Mouse (Mus musculus) intestine, embryonic 16.5 days (tissue): ENCODE data around the gene Snrk. TPM values are rescaled to one million over a fixed set of nuclear protein-coding genes. Genes with fewer than 3 reads are reported as not detected.
"Not testable (repeated sequence)": the region's sequence is repeated elsewhere in the genome, so short reads cannot be mapped to it uniquely, and the experiment has no call there.

Source experiments
- ATAC-seq: fragments of 200-750 bp; cut with Nextera tagmentation; 2 replicates; pipeline ENCODE4 v1.8.0; 2017; ENCODE audit warnings: moderate TSS enrichment, moderate library complexity
- H3K27ac ChIP-seq: fragments of 300-500 bp; sonication (generic); 2 replicates; pipeline ENCODE4 v1.5.1; 2014; ENCODE audit warnings: mild to moderate bottlenecking, low read length
- H3K27me3 ChIP-seq: fragments of 300-500 bp; sonication (generic); replicated peaks from 2 replicates; pipeline ENCODE4 v1.6.1; 2014; ENCODE audit warnings: low read length, control low read depth, mixed read lengths; ENCODE audit not compliant: control insufficient read depth, insufficient read depth
- H3K36me3 ChIP-seq: fragments of 300-500 bp; sonication (generic); 2 replicates; pipeline ENCODE4 v1.6.1; 2014; ENCODE audit warnings: low read length, control low read depth; ENCODE audit not compliant: control insufficient read depth, insufficient read depth
- H3K4me1 ChIP-seq: fragments of 300-500 bp; sonication (generic); 2 replicates; pipeline ENCODE4 v1.6.1; 2014; ENCODE audit warnings: low read length, control low read depth, mixed read lengths; ENCODE audit not compliant: control insufficient read depth, insufficient read depth
- H3K4me2 ChIP-seq: fragments of 300-500 bp; sonication (generic); 2 replicates; pipeline ENCODE4 v1.6.1; 2014; ENCODE audit warnings: low read depth, low read length, control low read depth
- H3K4me3 ChIP-seq: fragments of 300-500 bp; sonication (generic); 2 replicates; pipeline ENCODE4 v1.5.1; 2014; ENCODE audit warnings: mild to moderate bottlenecking, low read length
- H3K9ac ChIP-seq: fragments of 300-500 bp; sonication (generic); 2 replicates; pipeline ENCODE4 v1.6.1; 2014; ENCODE audit warnings: low read depth, low read length
- H3K9me3 ChIP-seq: fragments of 300-500 bp; sonication (generic); 2 replicates; pipeline ENCODE4 v1.6.1; 2016; ENCODE audit warnings: low read length, control low read depth; ENCODE audit not compliant: control insufficient read depth
- WGBS: fragments of 180-500 bp; shearing (Covaris S2); extraction: QIAGEN DNeasy Blood & Tissue Kit; methylation state at CpG from one replicate; pipeline ENCODE4 v1.1.7; 2014; 5-methylcytosine and 5-hydroxymethylcytosine counted together
- polyA plus RNA-seq: library from polyadenylated mRNA; unstranded; fragments of >200 nt; fragmentation: Nextera tagmentation; extraction: Ambion mirVana; gene quantifications from 2 replicates; pipeline ENCODE4 v1.2.1, GENCODE M21; 2015

Gene Snrk
- polyA plus RNA-seq, 1 experiment from 2014 or later = 48.7 TPM

DNA sequence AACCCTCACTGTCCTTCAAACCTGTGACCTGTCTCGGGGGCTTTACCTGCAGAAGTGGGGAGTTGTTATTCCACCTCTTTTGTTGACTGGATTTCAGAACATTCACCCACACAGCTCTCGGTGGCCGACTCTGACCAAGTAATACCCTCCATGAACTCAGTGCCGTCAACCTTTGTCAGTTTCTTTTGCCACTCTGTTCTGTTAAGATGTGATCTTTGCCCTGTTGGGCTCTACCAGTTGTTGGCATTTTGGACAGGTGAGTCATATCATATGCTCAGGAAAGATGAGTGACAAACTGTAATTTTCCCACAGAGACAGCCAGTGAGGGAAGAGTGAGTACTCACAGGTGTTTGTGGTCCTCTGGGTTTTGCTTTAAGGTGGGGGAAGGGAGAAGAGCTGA lies 47.5 kb downstream of the Snrk start:
- Histone ChIP-seq H3K9ac (no peak overlapping the region), H3K36me3 (peaks cover 7% of the 10 kb centered on the region; the same call in 1 of the 2 replicates), H3K27ac (no peak overlapping the region), H3K4me3 (no peak overlapping the region), H3K27me3 (no peaks in the 10 kb centered on the region), H3K9me3 (no peaks in the 10 kb centered on the region), H3K4me2 (no peak overlapping the region), H3K4me1 (0 out of 2 replicates have a peak, but pooled peaks cover 6% of the 10 kb centered on the region)
- ATAC-seq = no peak
- 91% methylated on average over 4 of the region's 4 CpGs for WGBS

DNA sequence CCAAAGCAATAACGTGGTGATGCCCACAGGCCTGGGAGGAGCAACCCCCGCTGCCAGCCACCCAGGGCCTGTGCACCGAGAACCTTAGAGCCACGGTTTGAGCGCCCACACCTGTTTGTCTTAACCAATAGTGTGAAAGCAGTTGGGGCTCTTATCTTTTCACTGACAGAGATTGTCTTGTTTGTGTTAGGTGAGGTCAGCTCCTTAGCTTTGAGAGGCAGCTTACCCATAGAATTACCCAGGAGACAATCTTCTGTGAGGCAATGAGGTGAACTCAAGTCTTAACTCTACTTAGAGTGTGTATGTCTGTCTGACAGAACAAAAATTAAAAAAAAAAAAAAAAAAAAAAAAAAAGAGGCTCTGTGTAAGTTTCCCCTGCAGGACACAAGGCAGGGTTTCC lies 50.7 kb downstream of the Snrk start:
- 60% methylated on average over 5 of the region's 5 CpGs for WGBS
- H3K4me1 ChIP-seq, H3K27me3 ChIP-seq, H3K4me3 ChIP-seq, H3K27ac ChIP-seq, H3K9ac ChIP-seq, H3K4me2 ChIP-seq, H3K9me3 ChIP-seq: not testable (repeated sequence)
- peak; percentile 55 for ATAC-seq
- peaks cover 12% of the 10 kb centered on the region for H3K36me3 ChIP-seq

DNA sequence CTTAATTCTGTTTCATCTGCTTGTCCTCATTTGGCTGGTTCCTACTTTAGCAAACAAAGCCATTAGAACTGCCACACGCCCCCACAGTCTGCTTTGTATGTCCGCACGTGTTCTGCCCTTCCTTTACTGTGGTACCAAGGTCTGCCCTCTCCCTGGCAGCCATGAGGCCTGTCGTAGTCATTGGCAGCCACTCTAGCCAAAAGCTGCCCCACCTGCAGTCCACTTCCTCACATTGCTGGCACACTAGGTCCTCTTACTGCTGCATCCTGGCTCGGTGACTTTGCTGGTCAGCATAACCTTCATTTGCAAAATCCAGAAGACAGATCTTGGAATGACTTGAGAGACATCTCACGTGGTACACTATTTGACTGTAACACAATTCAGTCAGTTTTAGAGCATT lies 52.8 kb downstream of the Snrk start:
- no peaks in the 10 kb centered on the region for H3K27me3 ChIP-seq
- no peak overlapping the region for H3K4me2 ChIP-seq
- H3K9ac ChIP-seq = no peak overlapping the region
- no peak for ATAC-seq
- no peak overlapping the region for H3K27ac ChIP-seq
- peaks cover 12% of the 10 kb centered on the region for H3K36me3 ChIP-seq
- H3K4me1 ChIP-seq = no peaks in the 10 kb centered on the region
- H3K9me3 ChIP-seq = no peaks in the 10 kb centered on the region
- H3K4me3 ChIP-seq = no peak overlapping the region
- 87% methylated on average over 6 of the region's 6 CpGs for WGBS

DNA sequence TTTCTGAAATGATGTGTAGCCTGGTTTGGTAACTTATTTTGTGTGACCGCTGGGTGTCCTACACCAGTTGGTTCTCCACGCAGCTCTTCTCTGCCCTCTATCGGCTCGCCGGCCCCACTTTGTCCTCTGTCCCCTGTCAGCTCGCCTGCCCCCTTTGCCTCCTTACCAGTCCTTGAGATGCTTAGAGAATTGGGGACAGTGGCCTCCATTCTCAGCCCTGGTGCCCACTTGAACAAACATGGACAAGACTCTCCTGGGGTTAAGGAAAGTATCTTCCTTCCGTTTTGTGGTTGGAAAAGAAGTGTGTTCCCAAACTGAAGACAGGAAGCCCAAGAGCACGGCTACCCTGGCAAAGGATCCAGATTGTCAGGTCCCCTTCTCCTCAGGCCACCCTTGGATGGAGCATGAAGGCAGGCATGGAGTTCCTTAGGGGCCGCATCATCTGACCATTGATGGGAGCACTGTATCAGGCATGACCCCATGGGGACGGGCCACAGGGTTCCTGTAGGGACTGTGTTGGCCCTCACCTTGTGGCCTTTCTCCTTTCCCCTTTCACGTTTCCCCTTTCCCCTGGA lies 55.6 kb downstream of the Snrk start:
- no peak for ATAC-seq
- H3K27me3 ChIP-seq = no peaks in the 10 kb centered on the region
- no peak overlapping the region for H3K9ac ChIP-seq
- 84% methylated on average over 11 of the region's 11 CpGs for WGBS
- H3K27ac ChIP-seq = no peak overlapping the region
- no peaks in the 10 kb centered on the region for H3K4me1 ChIP-seq
- no peak overlapping the region for H3K4me3 ChIP-seq
- H3K36me3 ChIP-seq = peaks cover 6% of the 10 kb centered on the region
- no peak overlapping the region for H3K4me2 ChIP-seq
- H3K9me3 ChIP-seq = no peaks in the 10 kb centered on the region

DNA sequence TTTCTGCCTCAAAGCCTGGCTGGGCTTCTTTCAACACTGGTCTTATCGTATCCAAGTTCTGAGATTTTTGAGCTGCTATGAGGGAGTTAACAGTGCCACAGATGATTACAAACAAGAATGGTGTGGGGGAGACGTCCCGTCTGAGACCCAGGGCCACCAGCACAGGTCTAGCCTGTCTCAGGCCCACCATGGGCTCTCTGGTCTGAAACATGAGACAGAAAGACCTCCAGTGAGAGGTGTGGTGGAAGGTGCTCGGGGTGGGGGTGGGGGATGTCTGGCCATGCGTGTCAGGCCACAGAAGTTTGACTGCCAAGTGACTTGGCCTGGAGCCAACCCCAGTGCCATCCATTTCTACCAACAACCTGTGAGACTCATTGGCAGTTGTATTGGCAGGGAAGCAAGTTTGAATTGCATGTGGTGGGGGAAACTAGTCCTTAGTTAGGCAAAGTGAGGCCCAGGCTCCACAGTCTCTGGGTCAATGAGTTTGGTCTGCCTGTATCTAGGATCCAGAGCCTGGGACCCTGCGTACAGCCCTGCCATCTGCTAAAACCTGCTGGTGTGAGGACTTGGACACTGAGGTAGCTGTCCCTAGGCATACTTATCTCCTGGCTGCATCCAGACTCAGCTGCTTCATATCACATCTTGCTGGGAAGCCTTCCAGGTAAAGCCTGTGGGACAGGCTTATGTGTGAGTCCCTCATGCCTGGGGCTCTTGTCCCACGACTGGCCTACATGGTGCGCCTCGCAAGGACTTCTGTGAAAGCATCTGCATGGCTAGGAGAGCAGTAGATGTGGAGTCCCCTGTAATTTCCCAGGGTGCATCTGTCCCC lies 56.6 kb downstream of the Snrk start:
- no peak overlapping the region for H3K9ac ChIP-seq
- H3K4me1 ChIP-seq = no peaks in the 10 kb centered on the region
- H3K27me3 ChIP-seq = no peaks in the 10 kb centered on the region
- peaks cover 6% of the 10 kb centered on the region for H3K36me3 ChIP-seq
- no peak overlapping the region for H3K4me3 ChIP-seq
- no peak for ATAC-seq
- no peak overlapping the region for H3K27ac ChIP-seq
- H3K4me2 ChIP-seq = no peak overlapping the region
- H3K9me3 ChIP-seq = no peaks in the 10 kb centered on the region
- 82% methylated on average over 9 of the region's 9 CpGs for WGBS

DNA sequence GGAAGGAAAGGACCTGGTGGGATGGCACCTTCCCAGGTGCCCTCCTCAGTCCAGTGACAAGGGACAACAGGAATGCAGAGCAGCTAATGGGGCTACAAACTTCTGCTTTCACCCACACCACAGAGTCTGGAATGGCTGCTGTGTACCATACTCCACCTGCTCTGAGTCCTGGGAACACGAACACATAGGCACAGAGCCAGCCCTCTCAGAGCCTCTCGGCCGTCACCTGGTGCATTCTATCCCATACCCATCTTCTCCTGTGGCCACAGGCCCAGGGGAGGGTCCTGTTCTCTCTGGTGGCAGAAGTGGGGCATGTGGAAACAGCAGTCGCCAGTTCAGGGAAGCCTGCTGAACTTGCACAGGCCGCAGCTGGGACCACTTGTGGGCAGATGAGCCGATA lies 57.7 kb downstream of the Snrk start:
- WGBS = 95% methylated on average over 6 of the region's 6 CpGs
- no peak overlapping the region for H3K9ac ChIP-seq
- H3K27me3 ChIP-seq = no peaks in the 10 kb centered on the region
- no peak for ATAC-seq
- peaks cover 5% of the 10 kb centered on the region; the same call in 1 of the 2 replicates for H3K4me1 ChIP-seq
- no peak overlapping the region for H3K4me3 ChIP-seq
- peaks cover 6% of the 10 kb centered on the region for H3K36me3 ChIP-seq
- no peak overlapping the region for H3K27ac ChIP-seq
- no peak overlapping the region for H3K4me2 ChIP-seq
- H3K9me3 ChIP-seq = no peaks in the 10 kb centered on the region

DNA sequence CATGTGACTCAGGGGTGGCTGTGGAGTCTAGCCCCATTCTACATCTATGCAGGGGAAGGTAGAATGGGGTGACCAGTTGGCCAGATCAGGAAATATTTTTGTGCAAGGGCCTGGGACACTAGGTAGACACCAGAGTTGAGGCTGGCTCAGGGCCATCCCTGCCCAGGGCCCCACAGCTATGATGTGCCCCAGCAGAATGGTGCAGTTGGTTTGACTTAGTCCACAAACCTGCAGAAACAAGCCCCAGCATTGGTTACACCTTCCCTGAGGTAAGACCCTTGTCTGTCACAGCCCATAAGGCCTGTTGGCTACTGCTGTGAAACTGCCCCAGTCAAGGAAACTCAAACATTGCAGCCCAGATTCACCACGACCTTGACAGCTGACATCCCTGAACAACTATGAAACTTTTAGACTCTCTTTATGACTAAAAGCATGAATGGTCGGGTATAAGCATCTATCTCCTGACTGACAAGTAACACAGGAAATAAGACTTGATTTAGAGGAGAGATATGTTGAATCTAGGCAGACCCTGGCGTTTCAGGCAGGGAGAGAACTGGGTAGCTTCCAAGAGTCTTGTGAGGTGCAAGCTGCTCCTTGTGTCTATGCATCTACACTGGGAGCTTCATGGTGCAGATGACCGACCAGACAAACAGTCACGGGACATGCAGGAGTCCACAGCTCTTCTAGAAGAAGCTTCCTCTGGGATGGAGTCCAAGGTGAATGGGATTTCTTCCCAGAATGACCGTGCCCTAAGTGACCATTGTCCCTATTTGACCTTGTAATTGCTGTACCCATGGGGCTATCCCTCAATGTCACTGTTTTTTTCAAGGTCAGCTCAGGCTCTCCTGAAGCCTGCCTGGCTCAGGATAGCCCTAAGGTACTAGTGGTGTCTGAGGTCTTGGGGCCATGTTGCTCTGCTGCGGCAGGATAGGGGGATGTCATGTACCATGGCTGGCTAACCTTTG lies 60.5 kb downstream of the Snrk start:
- WGBS = 71% methylated on average over 7 of the region's 7 CpGs
- 0 out of 2 replicates have a peak overlapping the region, but pooled peaks have one; percentile 12 for H3K27ac ChIP-seq
- no peaks in the 10 kb centered on the region for H3K36me3 ChIP-seq
- no peak overlapping the region for H3K9ac ChIP-seq
- H3K4me2 ChIP-seq = no peak overlapping the region
- no peak overlapping the region for H3K4me3 ChIP-seq
- no peaks in the 10 kb centered on the region for H3K9me3 ChIP-seq
- ATAC-seq = peak; percentile 17; the same call in 1 of the 2 replicates
- H3K4me1 ChIP-seq = peaks cover 5% of the 10 kb centered on the region; the same call in 1 of the 2 replicates
- no peaks in the 10 kb centered on the region for H3K27me3 ChIP-seq

DNA sequence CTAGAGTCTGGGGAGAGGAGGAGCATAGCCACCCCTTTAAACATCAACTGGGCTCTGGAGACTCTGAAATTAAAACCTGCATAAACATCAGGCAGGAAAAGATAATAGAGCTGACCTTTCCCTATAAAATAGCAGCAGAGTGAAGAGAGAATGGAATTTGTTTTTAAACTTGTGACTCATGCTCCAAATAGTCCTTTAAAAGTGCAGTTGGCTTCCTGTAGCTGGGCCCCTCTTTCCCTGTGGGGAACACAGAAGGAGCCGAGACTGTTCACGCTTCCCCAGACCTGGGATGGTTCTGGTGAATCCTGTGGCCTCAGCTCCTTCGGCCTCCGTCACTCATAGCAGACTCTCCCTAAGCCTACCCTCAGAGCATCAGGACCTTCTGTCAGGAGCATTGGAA lies 61.4 kb downstream of the Snrk start:
- Histone ChIP-seq H3K4me2 (no peak overlapping the region), H3K4me3 (no peak overlapping the region), H3K27me3 (no peaks in the 10 kb centered on the region), H3K9ac (no peak overlapping the region), H3K36me3 (no peaks in the 10 kb centered on the region), H3K27ac (0 out of 2 replicates have a peak overlapping the region, but pooled peaks have one; percentile 12), H3K9me3 (no peaks in the 10 kb centered on the region), H3K4me1 (peaks cover 5% of the 10 kb centered on the region; the same call in 1 of the 2 replicates)
- no peak for ATAC-seq
- 52% methylated on average over 4 of the region's 4 CpGs for WGBS

DNA sequence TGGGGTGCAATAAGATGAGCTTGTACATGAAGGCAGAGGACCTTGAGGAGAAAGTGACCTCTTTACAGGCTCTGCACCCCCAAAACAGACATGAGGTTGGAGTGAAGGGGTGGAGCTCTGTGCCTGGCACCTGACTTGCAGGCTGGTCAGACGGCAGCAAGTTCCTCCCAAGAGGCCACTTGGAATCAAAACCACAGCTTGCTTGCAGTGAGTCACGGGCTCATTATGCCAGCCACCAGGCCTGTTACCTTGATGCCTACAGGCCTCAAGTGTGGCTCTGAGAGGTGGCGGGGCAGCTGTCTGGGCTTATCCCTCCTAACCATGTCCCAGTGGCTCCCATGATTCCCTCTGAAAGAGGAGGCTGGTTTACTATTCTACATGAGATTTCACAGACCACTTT lies 63.0 kb downstream of the Snrk start:
- Histone ChIP-seq H3K36me3 (no peaks in the 10 kb centered on the region), H3K4me3 (no peak overlapping the region), H3K9ac (no peak overlapping the region), H3K4me1 (peaks cover 5% of the 10 kb centered on the region; the same call in 1 of the 2 replicates), H3K27me3 (no peaks in the 10 kb centered on the region), H3K4me2 (no peak overlapping the region), H3K27ac (no peak overlapping the region), H3K9me3 (no peaks in the 10 kb centered on the region)
- ATAC-seq = no peak
- WGBS = 87% methylated on average over 3 of the region's 3 CpGs
